Mouse (Mus musculus) lung, postnatal 14 days (tissue): ENCODE measurements at regions not wholly inside any gene's neighbourhood (a gene's known extent, or its start where the extent isn't known, plus 50 kb on each side); places are given as distances from the start of the nearest gene placed in this dataset.

ENCODE experiments used
- DNase-seq: peaks from one replicate; pipeline ENCODE4 v3.0.0; 2021

GRCm38 (mm10) chr15:51104362-51104761, 2780.3 kb upstream of the Gm7489 start:
- DNase-seq: no peak

DNA sequence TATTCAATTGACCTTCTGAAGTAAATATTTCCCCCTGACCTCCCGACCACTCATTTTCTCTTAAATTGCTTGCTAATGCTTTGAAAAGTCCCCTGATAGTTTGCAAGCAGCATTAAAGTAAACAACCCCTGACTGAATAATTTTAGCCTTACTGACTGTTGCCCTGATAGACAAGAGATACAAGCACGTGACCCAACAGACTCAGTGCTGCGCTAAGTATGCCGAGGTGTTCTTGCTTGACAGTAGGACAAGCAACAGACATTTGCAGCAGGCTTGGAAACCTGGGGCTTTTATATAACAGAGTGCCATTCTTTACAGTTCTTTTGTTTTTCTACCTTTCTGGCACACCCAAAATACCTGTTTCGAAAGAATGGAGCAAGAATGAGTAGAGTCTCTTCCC, 2779.9 kb upstream of the Gm7489 start:
- no peak for DNase-seq

- no peak for DNase-seq
Observed at GRCm38 (mm10) chr15:51105359-51106008, 2779.2 kb upstream of the Gm7489 start.

DNA sequence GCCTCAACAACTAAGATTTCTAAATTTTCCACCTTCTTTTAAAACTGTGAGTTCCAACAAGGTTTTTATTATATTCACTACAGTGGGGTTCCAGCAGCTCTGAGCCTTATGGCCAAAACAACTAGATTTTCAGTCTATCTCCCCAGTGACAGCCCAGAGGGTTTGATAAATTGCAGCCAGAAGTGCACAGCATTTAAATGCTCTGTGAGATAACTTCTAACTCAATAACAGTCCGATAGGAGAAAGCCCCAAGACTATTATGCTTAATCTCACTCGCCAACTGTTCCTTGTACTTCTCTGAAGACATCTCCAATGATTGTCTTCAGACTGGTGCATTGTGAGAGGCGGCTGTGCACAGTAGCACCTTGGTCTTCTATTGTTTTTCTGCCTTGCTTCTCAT, 2774.5 kb upstream of the Gm7489 start:
- DNase-seq: no peak

DNA sequence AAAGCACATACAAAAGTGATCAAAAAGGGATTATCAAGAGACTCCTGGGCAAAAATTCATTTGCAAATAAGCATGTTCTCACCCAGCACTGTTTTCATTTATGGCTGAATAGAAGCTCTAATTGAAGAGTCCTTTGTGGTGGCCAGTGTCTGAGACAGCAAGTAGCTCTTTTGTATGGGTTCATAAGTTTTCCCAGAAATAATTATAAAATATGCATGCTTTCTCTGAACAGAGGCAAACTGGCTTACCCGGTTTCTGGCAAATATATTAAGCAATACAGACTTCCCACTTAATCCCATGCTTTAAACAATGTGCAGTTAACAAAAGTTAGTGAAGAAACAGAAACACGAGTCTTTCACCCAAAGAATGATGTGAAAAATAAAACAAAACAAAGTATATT, 2758.8 kb upstream of the Gm7489 start:
- no peak for DNase-seq

GRCm38 (mm10) chr15:51131017-51131416, 2753.7 kb upstream of the Gm7489 start:
- DNase-seq: no peak

DNA sequence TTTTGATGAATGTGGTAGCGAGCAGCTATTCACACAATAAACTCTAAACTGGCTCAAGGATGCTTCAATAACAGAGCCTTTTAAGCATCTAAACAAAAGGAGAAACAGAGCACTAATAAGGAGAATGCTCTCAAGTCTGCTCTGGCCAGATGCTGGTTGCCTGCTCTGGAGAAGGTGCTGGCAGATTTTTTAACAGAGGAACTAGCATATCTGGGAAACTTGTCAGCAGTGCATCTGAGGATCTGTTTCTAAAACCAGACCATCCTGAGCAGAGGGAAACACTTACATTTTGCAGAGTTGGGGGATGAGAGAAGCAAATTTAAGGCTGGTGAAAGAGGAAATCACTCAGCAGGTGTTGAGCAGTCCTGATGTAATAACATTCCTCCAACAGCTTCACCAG, 2748.6 kb upstream of the Gm7489 start:
- no peak for DNase-seq

GRCm38 (mm10) chr15:51139507-51139906, 2745.2 kb upstream of the Gm7489 start:
- no peak for DNase-seq

DNA sequence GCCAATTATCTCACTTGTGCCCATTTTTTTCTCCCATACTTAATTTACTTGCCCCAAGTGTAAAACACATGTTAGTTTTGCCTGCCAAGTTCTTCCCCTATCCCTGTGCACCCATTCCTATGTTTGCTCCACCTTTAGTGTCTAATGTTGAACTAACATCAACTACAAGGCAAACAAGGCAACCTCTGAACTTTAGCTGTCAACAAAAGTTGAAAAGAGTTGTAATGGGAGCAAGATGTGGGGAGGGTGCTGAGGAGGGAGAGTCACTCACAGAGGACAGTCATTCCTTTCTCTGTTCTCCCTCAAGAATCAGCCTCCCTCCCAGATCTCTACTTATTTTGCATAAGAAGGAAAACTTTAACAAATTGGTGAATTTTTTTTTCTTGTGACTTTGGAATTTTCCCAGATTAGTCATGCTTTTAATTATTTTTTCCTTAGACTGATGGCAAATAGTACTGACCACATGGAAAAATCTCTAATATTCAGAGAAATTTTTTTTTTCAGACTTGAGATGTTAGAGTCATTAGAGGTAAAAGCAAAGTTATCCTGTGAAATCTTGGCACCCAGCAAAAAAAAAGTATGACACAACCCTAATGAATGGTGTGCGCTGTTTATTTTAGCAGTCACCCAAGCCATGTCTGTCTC, 2710.6 kb upstream of the Gm7489 start:
- no peak for DNase-seq

GRCm38 (mm10) chr15:51176466-51176865, 2708.2 kb upstream of the Gm7489 start:
- DNase-seq: no peak

DNA sequence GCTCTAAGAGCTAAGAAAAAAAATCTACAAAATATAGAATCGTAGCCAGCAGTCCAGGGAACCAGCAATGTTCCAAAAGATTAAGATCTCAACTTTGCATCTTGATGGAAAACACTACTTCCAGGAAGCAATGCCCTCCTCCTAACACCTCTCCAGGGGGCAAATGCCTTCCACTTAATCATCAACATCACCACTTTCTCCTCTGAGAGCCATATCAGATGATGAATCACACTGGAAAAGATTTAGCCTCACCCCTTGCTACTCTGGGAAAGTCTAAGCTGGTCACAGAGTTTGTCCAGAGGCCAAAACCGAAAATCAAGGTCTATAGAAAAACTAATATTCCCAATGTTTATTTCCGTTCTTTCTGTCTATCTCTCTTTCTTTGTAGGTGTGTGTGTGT, 2695.6 kb upstream of the Gm7489 start:
- DNase-seq: no peak

DNA sequence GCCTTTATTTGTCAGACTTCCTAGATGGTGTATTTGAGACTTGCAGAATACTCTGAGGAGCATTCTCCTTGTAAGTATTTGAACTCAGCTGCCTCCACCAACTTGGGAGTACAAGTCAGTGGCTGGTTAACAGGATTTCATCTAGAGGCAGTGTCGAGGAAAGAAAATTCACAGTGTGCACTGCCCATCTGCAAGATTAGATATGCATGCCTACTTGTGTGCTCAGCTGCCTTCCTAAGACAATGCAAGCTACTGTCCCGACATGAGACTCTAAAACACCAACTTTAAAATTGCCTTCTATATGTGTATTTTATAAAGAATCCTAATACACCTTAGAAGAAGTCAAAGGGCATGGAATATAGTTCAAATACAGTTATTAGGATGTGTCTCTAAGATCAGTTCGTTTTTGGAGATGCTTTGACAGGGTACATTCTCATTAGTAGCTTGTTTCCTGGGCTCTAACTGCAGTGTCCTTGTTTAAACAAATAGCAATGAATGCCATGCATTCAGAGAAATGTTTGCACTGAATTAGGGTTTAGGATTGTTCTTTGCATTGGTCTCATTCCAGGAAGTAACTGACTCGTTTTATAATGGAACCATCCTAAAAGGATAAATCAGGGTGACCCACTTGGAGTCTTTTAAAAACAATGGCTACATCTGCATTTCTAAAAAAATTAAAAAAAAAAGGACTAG, 2687.1 kb upstream of the Gm7489 start:
- DNase-seq: no peak

DNA sequence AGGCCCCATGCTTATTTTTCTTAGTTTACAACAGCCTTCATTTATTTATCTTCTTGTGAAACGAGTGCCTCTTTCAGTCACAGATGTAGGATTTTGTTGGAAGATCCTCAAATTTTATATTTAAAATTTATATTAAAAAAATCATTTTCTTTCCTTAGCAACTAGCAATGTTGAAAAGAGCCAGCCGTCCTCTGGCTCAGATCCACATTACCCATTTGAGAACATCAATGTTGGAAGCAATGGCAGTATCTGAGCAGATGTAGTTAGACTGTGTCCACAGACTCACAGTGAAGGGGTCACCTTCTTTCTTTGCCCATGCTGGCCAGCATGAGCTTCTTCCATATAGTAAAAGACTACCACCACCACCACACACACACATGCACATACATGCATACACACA, 2681.4 kb upstream of the Gm7489 start:
- no peak for DNase-seq

DNA sequence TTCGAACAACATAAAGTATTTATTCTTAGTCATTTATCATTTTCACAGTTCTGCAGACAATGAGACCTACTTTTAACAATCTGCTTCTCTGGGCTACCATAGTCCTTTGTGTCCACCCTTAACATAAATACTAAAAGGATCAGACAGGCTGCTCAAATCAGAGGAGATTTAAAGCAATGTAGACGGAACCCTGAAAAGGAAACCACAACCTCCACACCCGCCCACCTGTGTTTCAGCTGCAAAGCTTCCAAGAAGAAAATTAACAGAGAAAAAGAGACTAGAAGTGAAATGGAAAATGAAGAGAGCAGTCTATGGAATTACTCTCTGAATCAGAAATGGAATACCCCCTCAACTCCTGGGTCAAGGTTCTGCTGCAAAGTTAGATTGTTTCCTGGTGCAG, 2678.7 kb upstream of the Gm7489 start:
- DNase-seq: no peak

- no peak for DNase-seq
Observed at GRCm38 (mm10) chr15:51206773-51207172, 2677.9 kb upstream of the Gm7489 start.

GRCm38 (mm10) chr15:51234873-51235272, 2649.8 kb upstream of the Gm7489 start:
- DNase-seq: no peak

DNA sequence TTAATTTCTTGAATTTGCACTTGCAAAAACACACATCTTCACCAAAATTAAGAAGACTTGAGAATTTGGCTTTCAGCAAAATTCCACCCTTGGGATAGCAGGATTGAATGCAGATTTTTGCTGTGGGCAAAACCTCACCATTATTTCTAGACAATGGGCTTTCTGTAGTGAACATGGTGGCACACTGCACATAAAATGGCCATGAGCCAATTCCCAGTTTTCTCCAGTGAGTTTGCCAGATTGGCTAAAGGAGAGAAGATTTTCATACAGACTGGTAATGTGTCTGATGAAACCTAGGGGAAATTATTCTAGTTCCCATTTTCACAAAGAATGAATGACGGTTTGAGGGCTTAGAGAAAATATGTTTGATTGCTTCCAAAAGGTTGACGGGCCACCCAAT, 2640.1 kb upstream of the Gm7489 start:
- DNase-seq: no peak

GRCm38 (mm10) chr15:51247259-51247658, 2637.4 kb upstream of the Gm7489 start:
- no peak for DNase-seq

- DNase-seq: peak; percentile 27
Observed at GRCm38 (mm10) chr15:51248034-51248788, 2636.5 kb upstream of the Gm7489 start.

GRCm38 (mm10) chr15:51248789-51249040, 2636.0 kb upstream of the Gm7489 start:
- no peak for DNase-seq

GRCm38 (mm10) chr15:51254143-51254542, 2630.6 kb upstream of the Gm7489 start:
- DNase-seq: no peak

DNA sequence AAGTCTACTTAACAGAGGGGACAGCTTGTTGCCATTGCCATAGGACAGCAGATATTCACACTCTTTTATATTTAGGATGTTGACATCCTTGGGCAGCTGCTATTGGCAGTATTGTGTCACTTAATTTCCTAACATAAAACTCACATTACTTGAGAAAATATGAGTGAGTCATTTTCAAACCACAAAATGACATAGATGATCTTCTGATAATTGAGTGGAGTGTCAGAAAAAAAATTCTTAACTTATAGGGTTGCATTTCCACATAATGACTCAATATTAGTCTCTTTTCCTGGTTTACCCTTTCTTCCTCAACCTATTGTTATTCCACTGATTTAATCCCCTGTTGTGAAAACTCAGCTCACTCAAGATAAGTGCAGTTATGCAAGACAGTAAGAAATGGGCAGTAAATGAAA, 2629.5 kb upstream of the Gm7489 start:
- DNase-seq: no peak

- no peak for DNase-seq
Observed at GRCm38 (mm10) chr15:51256681-51257080, 2628.0 kb upstream of the Gm7489 start.

DNA sequence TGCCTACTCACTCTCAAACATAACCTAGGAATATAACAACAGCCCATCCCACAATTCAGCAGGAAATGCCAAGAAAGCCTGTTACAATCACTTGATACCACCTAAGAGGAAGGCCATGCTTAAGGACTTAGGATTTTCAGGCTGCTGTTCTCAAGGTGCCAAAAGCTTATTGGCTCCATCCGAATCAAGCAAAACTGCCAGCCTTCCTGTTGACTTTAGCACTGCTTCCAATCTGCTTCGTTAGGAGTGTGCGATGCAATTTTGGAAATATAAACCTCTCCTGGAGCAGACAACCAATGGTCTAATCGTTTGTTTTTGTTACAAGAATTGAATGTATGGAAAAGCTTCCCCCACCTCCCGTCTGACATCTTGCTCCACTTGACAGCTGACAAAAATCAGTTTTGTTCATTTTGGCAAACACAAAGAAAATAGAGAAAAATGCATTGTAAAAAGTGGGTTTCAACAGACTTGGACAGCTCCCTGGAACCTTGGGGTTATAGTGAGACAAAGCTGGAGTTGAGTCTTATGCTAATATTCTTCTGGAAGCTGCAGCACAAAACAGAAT, 2620.0 kb upstream of the Gm7489 start:
- DNase-seq: no peak
